Mouse (Mus musculus) midbrain, embryonic 16.5 days (tissue): ENCODE measurements around the gene Sash3. TPM values are rescaled to one million over a fixed set of nuclear protein-coding genes. Genes with fewer than 3 reads are reported as not detected.

Experiments used
- ATAC-seq: fragments of 200-750 bp; cut with Nextera tagmentation; 2 replicates; pipeline ENCODE4 v1.8.0; 2017; ENCODE audit warnings: moderate TSS enrichment
- H3K27ac ChIP-seq: fragments of 300-500 bp; sonication (generic); 2 replicates; pipeline ENCODE4 v1.5.1; 2014; ENCODE audit warnings: mild to moderate bottlenecking, low read length, mixed read lengths
- H3K27me3 ChIP-seq: fragments of 300-500 bp; sonication (generic); 2 replicates; pipeline ENCODE4 v1.6.1; 2014; ENCODE audit warnings: low read depth, low read length, mixed read lengths; ENCODE audit not compliant: control insufficient read depth, insufficient read depth
- H3K36me3 ChIP-seq: fragments of 300-500 bp; sonication (generic); 2 replicates; pipeline ENCODE4 v1.6.1; 2014; ENCODE audit warnings: mild to moderate bottlenecking, low read length, moderate library complexity, mixed read lengths; ENCODE audit not compliant: control insufficient read depth, insufficient read depth
- H3K4me1 ChIP-seq: fragments of 300-500 bp; sonication (generic); 2 replicates; pipeline ENCODE4 v1.6.1; 2014; ENCODE audit warnings: mild to moderate bottlenecking, low read length, mixed read lengths; ENCODE audit not compliant: control insufficient read depth, insufficient read depth
- H3K4me2 ChIP-seq: fragments of 300-500 bp; sonication (generic); 2 replicates; pipeline ENCODE4 v1.6.1; 2014; ENCODE audit warnings: mild to moderate bottlenecking, low read length, mixed read lengths
- H3K4me3 ChIP-seq: fragments of 300-500 bp; sonication (generic); 2 replicates; pipeline ENCODE4 v1.5.1; 2014; ENCODE audit warnings: low read depth, mild to moderate bottlenecking, low read length, moderate library complexity, mixed read lengths
- H3K9ac ChIP-seq: fragments of 300-500 bp; sonication (generic); 2 replicates; pipeline ENCODE4 v1.6.1; 2014; ENCODE audit warnings: low read depth, low read length, mixed read lengths
- H3K9me3 ChIP-seq: fragments of 300-500 bp; sonication (generic); replicated peaks from 2 replicates; pipeline ENCODE4 v1.6.1; 2014; ENCODE audit warnings: mild to moderate bottlenecking, low read length, mixed read lengths; ENCODE audit not compliant: control insufficient read depth, poor library complexity, severe bottlenecking
- WGBS: fragments of 180-500 bp; shearing (Covaris S2); extraction: QIAGEN DNeasy Blood & Tissue Kit; methylation state at CpG from one replicate; pipeline ENCODE4 v1.1.7; 2014; 5-methylcytosine and 5-hydroxymethylcytosine counted together
- polyA plus RNA-seq: library from polyadenylated mRNA; unstranded; fragments of >200 nt; fragmentation: Nextera tagmentation; extraction: Ambion mirVana; gene quantifications from 2 replicates; pipeline ENCODE4 v1.2.1, GENCODE M21; 2015

Gene Sash3
- polyA plus RNA-seq, 1 experiment from 2014 or later, result 1.2 TPM

DNA sequence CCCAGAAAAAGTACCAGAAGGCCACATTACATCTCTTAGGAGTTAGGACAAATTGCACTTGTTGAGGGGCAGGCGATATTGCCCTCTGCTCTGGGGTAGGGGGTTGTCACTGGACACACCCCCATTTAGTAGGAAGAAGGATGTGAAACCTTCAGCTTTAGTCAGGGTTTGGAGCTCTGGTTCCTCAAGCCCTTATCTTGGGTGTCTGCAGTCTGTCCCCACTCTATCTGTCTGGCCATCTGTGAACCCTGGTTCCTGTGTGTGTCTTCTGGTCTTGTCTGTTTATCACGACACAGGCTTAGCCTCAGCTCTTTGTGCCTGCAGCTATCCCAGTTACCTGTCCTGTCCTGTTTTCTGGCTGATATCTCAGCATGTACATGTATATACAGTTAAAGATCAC is 7.2 kb downstream of the Sash3 start:
- no peaks in the 10 kb centered on the region for H3K9me3 ChIP-seq
- ATAC-seq, result no peak
- no peak overlapping the region for H3K4me2 ChIP-seq
- no peaks in the 10 kb centered on the region for H3K27me3 ChIP-seq
- H3K36me3 ChIP-seq, result no peaks in the 10 kb centered on the region
- H3K27ac ChIP-seq, result no peak overlapping the region
- no peaks in the 10 kb centered on the region for H3K4me1 ChIP-seq
- no peak overlapping the region for H3K4me3 ChIP-seq
- WGBS, result 100% methylated on average over 2 of the region's 2 CpGs
- H3K9ac ChIP-seq, result no peak overlapping the region

DNA sequence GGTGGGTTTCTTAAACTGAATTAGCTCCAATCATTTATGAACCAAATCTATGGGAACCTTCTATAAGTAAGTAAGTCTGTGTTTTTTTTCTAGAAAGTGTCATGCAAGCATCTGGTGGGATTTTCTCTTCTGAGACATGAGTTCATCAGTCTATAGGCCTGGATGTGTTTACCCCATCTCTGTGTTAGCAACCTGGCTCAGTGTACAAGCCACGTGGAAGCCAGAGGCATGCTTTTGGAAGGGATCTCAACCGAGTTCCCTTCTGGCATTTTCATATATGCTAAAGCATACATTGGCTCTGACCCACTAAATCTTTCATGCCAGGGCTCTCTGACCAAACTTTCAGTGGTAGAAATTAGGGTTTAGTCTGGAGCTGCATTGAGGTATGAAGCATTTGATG is 7.7 kb downstream of the Sash3 start:
- no peaks in the 10 kb centered on the region for H3K27me3 ChIP-seq
- no peak overlapping the region for H3K4me3 ChIP-seq
- H3K4me2 ChIP-seq, result no peak overlapping the region
- H3K27ac ChIP-seq, result no peak overlapping the region
- WGBS, result 59% methylated on average over 2 of the region's 2 CpGs
- no peaks in the 10 kb centered on the region for H3K4me1 ChIP-seq
- no peak overlapping the region for H3K9ac ChIP-seq
- no peaks in the 10 kb centered on the region for H3K36me3 ChIP-seq
- no peak for ATAC-seq
- no peaks in the 10 kb centered on the region for H3K9me3 ChIP-seq

DNA sequence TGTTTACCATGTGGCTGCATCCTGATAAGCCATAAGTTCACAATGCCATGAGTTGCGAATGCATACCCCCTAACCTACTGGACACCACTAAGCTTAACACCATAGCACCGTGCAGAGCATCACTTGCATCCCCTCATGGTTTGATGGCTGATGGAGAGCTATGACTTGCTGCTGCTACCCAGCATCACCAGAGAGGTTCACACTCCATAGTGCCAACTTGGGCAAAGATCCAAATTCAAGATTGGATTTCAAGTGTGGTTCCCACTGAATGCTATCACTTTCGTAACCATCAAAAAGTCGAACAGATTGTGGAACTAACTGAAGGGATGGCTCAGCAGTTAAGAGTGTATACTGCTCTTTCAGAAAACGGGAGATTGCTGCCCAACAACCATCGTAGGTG is 9.3 kb downstream of the Sash3 start:
- no peak overlapping the region for H3K4me3 ChIP-seq
- H3K27me3 ChIP-seq, result no peaks in the 10 kb centered on the region
- no peak overlapping the region for H3K4me2 ChIP-seq
- no peak overlapping the region for H3K27ac ChIP-seq
- no peak for ATAC-seq
- no peaks in the 10 kb centered on the region for H3K4me1 ChIP-seq
- no peaks in the 10 kb centered on the region for H3K36me3 ChIP-seq
- H3K9ac ChIP-seq, result no peak overlapping the region
- WGBS, result 91% methylated on average over 6 of the region's 6 CpGs
- no peaks in the 10 kb centered on the region for H3K9me3 ChIP-seq

DNA sequence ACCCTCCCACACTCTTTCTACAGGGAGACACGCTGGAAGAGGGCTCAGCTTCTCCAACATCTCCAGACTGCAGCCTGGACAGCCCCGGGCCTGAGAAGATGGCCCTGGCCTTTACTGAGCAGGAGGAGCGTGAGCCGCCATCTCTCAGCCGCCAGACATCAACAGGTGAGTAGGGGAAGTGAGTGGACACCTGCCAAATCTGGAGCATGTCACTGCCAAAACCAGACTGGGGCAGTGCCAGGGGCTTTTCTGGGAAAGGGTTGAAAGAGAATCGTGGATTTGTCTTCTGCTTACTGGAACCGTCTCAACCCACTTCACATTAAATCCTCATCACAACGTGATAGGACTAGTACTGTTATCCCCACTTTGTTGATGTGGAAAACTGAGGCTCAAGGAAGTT is 11.2 kb downstream of the Sash3 start:
- Histone ChIP-seq H3K4me3 (no peak overlapping the region), H3K4me1 (no peaks in the 10 kb centered on the region), H3K4me2 (no peak overlapping the region), H3K9me3 (no peaks in the 10 kb centered on the region), H3K27me3 (no peaks in the 10 kb centered on the region), H3K9ac (no peak overlapping the region), H3K36me3 (no peaks in the 10 kb centered on the region), H3K27ac (no peak overlapping the region)
- no peak for ATAC-seq
- WGBS, result 93% methylated on average over 8 of the region's 8 CpGs

DNA sequence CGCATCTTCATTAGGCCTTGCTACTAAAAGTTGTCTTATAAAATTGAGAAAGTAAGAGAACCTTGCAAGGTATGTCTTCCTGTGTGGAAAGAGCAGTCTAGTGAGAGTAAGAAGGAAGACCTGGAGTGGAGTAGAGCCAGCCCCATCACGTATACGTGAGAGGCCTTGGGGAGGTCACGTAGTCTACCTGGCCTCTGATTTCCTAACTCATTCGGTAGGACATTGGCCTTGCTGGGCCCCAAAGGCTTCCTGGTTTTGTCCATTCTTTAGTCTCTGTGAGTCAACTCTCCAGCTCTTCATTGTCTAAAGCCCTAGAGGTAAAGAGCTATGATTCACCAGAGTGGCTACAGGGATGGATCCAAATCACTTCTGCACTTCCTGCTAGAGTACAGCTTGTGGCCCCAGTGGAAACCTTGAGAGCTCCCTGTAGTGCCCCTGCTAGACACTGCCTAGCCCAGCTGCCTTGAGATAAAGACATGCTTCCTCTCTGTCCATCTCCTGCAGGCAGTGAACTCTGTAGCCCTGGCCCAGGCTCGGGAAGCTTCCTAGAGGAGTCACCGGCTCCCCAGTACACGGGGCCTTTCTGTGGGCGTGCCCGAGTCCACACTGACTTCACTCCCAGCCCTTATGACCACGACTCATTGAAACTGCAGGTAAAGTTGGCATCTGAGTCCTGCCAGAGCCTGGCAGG is 12.1 kb downstream of the Sash3 start:
- Histone ChIP-seq H3K27me3 (no peaks in the 10 kb centered on the region), H3K9me3 (no peaks in the 10 kb centered on the region), H3K4me1 (no peaks in the 10 kb centered on the region), H3K4me3 (no peak overlapping the region), H3K27ac (no peak overlapping the region), H3K4me2 (no peak overlapping the region), H3K9ac (no peak overlapping the region), H3K36me3 (no peaks in the 10 kb centered on the region)
- 93% methylated on average over 11 of the region's 11 CpGs for WGBS
- ATAC-seq, result no peak

DNA sequence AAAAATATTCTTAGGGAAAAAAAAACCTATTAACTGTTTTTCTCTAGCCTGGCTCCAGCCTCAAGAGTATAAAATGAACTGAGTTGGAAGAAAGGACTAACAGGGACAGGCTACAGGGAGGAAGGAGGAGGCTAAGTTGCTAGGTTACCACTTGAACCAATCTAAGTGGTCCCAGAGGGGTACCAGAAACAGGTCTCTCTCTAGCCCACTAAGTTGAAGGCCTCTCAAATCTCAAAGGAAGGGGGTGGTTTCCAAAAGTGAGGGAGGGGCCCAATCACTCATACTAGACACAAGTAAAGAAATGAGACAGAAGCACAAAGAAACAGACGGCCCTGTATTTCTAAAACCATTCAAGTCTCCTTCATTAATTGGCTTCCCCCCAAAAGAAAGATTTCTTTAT is 23.7 kb downstream of the Sash3 start:
- ATAC-seq, result peak; percentile 73; the same call in 1 of the 2 replicates

DNA sequence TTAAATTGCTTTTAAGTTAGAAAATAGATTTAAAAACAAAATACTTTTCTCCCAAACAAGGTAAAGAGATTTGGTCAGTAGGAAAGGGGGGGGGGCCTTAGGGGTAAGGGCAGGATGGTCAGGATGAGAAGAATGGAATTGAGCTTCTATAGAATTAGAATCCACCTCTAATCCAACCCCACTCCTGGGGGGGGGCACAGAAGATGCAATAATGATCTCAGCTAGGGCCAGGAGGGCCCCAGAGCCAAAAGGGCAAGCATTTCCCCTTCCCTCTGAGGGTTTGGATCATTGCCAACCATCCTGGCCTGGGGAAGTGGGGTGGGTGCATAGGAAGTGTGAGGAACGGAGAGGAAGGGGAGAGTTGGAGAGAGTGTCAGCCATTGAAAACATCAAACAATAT is 24.1 kb downstream of the Sash3 start:
- Histone ChIP-seq H3K9ac (no peak overlapping the region), H3K4me3 (no peak overlapping the region), H3K9me3 (no peaks in the 10 kb centered on the region), H3K36me3 (no peaks in the 10 kb centered on the region), H3K27ac (no peak overlapping the region), H3K27me3 (no peaks in the 10 kb centered on the region), H3K4me1 (no peaks in the 10 kb centered on the region), H3K4me2 (no peak overlapping the region)
- 0 out of 2 replicates have a peak, but pooled peaks have one; percentile 36 for ATAC-seq
- 23% methylated on average over 1 of the region's 1 CpGs for WGBS

More for the DNA sequence above, 23.7 kb downstream of the Sash3 start:
- H3K9ac ChIP-seq, result no peak overlapping the region
- H3K27ac ChIP-seq, result no peak overlapping the region
- WGBS, result 21% methylated on average over 1 of the region's 1 CpGs
- H3K9me3 ChIP-seq, result no peaks in the 10 kb centered on the region
- no peaks in the 10 kb centered on the region for H3K27me3 ChIP-seq
- H3K4me3 ChIP-seq, result no peak overlapping the region
- H3K4me1 ChIP-seq, result no peaks in the 10 kb centered on the region
- no peaks in the 10 kb centered on the region for H3K36me3 ChIP-seq
- H3K4me2 ChIP-seq, result no peak overlapping the region

DNA sequence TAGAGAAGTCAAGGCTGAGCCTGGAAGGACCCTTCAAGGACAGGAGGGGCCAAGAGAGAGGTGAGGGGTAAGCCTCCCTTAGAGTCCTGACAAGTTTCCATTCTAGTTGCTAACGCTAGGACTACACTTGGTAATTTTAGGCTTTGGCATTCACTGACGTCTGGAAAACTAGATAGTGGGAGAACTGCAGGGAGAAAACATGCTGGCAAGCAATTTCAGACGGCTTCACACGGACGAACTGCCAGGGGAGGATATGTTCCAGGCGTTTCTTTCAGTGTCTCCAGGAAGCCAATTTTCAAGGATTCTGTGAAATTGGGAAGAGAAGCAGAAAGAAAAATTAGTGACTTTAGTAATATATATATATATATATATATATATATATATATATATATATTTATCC is 35.6 kb downstream of the Sash3 start:
- Histone ChIP-seq H3K27ac (no peak overlapping the region), H3K4me3 (no peak overlapping the region), H3K36me3 (0 out of 2 replicates have a peak, but pooled peaks cover 3% of the 10 kb centered on the region), H3K9me3 (no peaks in the 10 kb centered on the region), H3K9ac (no peak overlapping the region), H3K27me3 (no peaks in the 10 kb centered on the region), H3K4me1 (no peaks in the 10 kb centered on the region), H3K4me2 (no peak overlapping the region)
- ATAC-seq, result no peak
- WGBS, result 90% methylated on average over 6 of the region's 6 CpGs

DNA sequence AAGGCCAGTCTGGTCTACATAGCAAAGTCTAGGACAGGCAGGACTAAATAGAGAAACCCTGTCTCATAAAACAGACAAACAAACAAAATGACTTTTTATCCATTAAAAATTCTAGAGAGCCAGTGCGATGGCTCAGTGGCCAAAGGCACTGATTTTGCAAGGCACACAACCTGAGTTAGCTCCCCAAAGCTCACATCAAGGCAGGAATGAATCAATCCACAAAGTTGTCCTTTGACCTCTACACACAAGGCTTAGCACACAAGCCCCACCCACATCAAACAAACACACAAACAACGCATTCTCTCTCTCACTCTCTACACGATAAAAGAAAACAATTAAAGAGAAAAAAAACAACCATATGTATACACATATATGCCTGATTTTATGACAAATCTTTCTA is 38.5 kb downstream of the Sash3 start:
- Histone ChIP-seq H3K4me2 (no peak overlapping the region), H3K27ac (no peak overlapping the region)
- ATAC-seq, result no peak

More for the DNA sequence above, 38.5 kb downstream of the Sash3 start:
- Histone ChIP-seq H3K36me3 (0 out of 2 replicates have a peak, but pooled peaks cover 3% of the 10 kb centered on the region), H3K27me3 (no peaks in the 10 kb centered on the region), H3K9ac (no peak overlapping the region), H3K9me3 (no peaks in the 10 kb centered on the region), H3K4me3 (no peak overlapping the region), H3K4me1 (no peaks in the 10 kb centered on the region)
- WGBS, result 76% methylated on average over 3 of the region's 3 CpGs
